Mouse (Mus musculus): ENCODE data around the gene Cgnl1.

The Cgnl1 gene

GRCm38 (mm10) chr9:71766306-71766705, 5.1 kb downstream of the Cgnl1 start:
- no peak for DNase-seq

- DNase-seq: no peak
These were observed 6.9 kb downstream of the Cgnl1 start for GRCm38 (mm10) chr9:71764551-71764950.

- no peak for DNase-seq
These were observed 8.1 kb downstream of the Cgnl1 start for GRCm38 (mm10) chr9:71763273-71763672.

- no peak for DNase-seq
These were observed 9.7 kb downstream of the Cgnl1 start for GRCm38 (mm10) chr9:71761663-71762062.

GRCm38 (mm10) chr9:71760518-71761141, 10.8 kb downstream of the Cgnl1 start:
- DNase-seq: no peak

GRCm38 (mm10) chr9:71759893-71760292, 11.5 kb downstream of the Cgnl1 start:
- DNase-seq: no peak

DNA sequence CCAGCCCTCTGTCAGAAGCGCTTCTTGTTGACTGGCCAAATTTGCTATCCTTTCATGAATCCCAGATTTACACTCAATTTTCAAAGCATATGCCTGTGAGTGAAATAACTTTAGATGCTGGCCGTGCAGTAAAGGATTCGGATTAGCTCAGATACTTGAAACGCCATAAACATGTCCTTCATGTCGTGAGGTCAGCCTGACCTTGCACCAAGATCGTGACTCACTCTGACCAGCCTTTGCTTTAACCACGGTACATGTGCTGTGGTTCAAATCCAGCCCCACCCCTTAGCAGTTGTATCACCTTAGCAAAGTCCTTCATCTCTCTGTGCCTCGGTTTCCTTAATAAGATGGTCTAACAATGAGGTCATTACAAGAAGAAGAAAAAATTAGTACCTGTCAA, 14.0 kb downstream of the Cgnl1 start:
- DNase-seq: no peak

DNA sequence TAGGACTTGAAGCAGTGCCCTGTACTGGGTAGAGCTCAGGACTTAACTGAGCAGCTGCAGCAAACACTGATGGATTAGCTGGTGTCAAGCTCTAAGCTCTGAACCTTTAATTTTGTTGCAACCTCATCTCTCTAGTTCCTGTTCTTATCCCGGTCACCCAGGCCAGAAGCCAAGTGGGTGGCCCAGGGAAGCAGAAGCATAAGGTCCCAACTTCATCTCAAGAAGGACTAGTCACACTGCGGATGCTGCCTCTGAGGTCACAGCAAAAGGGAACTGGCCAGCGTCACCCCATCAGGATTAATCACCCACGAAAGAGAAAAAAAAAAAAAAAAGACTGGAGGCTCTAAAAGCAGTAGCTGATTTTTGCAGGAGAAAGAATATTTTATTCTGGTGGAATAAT, 14.5 kb downstream of the Cgnl1 start:
- DNase-seq: no peak

DNA sequence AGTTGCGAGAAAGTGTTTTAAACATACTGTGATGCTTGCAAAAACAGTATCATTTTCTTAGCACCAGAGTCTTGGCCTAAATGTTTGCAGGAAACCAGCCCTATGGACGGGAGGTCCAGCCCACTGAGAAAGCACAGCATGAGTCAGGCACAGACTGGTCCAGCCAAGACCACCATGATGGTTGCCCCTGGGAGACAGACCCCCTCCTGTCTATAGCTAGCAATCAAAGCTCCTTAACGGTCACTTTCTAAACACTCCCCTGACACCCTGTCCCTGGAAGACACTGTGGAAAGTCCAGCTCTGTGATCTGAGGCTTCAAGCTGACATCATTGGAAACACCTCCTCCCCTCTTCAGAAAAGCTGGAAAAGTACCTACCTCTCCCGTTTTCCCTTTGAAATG, 17.4 kb downstream of the Cgnl1 start:
- DNase-seq: no peak

DNA sequence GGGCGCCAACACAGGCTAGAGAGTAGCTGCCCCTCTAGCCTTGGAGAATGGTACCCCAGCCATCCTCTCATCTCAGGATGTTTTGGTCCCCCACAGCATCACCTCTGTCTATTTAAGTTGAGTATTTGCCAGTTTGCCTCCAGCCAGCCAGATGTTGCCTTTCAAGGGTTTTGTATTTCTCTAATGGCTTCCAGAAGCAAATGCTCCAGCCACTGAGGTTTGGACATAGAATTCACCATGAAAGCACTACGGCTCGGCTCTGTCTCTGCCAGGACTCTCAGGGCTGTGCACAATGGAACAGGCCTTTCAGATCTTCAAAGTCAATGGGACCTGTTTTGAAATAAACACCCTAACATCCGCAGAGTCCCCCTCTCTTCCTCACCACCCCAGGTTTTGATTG, 17.9 kb downstream of the Cgnl1 start:
- DNase-seq: no peak

DNA sequence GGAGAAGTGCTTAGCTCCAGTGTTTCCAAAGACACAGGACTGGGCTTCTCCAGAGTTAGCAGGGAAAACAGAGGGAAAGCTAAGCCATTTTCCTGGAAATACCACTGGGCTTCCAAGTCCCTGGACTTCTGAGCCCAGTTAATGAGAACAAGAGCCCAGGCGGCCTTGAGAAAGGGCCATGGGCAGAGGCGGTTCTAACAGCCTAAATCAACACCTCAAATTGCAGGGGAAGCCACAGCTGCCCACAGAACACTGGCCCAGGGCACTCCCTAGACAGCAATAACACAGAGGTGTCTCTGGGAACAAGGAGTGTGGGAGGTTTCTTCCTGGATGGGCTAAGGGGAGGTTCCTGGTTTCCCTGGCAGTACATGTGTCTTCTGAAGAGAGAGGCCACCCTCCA, 18.3 kb downstream of the Cgnl1 start:
- no peak for DNase-seq

DNA sequence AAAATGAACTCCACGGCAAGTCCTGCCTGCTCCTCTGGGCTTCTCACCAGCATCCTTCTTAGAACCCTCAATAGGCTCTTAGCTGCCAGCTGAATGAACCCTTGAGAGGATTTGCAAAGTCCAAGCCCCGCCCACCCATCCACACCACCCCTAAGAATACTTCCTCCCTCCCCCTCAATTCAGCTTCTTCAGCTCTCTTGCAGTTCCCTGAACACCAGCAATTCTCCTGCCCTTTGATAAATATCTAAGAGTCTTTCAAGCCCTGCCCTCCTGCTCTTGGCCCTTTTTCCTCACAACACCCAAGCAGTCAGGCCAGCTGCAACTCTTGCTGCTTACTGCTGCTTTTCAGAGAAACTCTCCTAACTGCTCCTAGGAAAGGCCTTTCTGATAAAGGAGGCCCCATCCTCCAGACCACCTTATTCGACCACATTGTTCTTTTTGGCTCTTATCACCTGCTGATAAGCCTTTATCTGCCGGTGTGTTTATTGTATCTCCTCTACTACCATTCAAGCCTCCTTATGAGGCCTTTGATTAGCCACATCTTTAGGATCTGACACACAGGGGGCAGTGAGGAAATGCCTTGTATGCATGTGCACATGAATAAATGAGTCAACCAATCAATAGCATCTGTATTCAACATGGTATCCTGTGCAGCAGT, 21.3 kb downstream of the Cgnl1 start:
- DNase-seq: no peak

GRCm38 (mm10) chr9:71746405-71746804, 25.0 kb downstream of the Cgnl1 start:
- DNase-seq: no peak

- DNase-seq: no peak
These were observed 33.1 kb downstream of the Cgnl1 start for GRCm38 (mm10) chr9:71738081-71738930.

DNA sequence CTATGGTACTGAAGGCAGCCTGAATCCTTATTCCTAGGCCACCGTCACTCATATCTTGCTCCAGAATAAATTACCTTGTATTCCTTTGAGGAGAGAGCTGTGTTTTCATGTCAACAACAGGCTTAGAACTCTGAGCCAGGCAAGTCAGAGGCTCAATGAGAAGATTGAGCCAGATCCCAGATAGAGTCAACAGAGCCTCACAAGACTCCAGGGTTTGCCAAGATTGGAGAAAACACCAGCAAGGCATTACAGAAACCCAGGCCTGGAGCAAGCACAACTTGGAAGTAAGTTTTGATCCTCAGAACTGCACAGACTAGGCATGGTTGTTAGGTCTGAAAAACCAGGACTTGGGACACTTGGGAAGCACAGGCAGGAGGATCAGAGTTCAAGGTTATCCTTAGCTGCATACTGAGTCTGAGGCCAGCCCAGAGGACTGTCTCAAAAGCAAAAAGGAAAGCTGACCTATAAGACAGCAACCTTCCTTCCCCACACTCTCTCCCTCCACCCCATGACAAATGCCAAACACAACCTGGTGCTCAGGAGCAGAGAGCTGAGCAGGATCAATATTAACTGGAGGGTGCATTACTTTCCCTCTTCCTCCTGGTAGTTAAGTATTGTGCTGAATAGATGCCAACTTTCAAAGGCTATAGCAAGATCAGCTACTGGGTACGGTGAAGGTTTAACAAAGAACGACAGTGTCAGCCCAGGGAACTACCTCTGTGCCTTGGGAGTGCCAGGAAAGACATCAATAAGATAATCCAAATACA, 34.0 kb downstream of the Cgnl1 start:
- no peak for DNase-seq

DNA sequence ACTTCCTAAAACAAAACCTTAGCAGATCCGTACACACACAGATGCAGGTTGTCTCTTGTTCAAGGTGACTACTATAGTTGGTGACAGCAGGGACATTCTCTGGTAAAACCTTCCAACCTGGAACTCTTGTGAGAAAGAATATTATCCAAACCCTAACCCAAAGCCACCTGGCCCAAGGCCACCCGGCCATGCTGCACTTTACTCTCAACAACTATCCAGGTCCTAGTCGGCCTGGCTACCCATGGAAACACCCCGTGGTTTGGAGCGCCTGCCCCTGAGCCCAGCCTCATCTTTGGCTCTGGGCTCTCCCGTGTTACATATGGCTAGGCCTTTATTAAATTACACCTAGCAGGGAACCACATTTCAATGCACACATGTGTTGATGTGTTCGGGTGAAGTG, 35.5 kb downstream of the Cgnl1 start:
- no peak for DNase-seq

GRCm38 (mm10) chr9:71733559-71733958, 37.8 kb downstream of the Cgnl1 start:
- no peak for DNase-seq

- peak; percentile 95 for DNase-seq
These were observed 42.5 kb downstream of the Cgnl1 start for GRCm38 (mm10) chr9:71728822-71729311.

DNA sequence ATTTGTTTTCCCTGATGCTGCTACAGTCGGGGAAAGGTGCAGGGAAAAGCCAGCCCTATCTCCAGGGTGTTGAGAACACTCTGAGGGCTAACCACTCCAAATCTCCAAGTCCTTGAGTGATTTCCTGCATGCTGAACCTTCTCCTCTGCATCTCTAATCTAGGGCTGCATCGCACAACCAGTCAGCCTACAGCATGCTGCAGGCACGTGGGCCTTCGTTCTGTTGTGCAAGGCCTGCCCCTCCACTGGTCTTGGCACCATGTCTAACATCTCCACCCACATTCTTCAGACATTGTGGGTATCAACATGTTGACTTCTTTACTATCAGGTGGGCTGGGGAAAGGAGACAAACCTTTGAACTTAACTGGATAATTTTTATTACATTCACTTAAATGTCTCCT, 44.2 kb downstream of the Cgnl1 start:
- DNase-seq: no peak

GRCm38 (mm10) chr9:71726121-71726520, 45.3 kb downstream of the Cgnl1 start:
- no peak for DNase-seq

DNA sequence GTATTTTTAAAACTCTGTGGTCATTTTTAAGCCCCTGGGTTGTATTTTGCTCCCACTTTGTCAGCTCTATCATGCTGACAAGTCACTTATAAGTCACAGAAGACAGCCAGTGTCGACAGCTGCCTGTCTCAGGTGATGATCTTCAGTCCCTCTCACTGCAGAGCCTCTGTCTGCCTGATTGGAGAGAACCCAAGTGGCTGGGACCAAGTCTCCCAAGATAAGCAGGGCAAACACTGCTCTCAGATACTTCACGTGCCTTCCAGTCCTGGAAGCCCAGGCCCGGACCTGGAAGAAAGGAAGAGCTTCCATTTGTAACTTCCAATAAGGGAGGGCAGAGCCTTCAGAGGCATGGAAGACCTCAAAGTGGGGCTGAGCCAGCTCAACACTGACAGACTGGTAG, 49.0 kb downstream of the Cgnl1 start:
- no peak for DNase-seq

GRCm38 (mm10) chr9:71716995-71717394, 54.4 kb downstream of the Cgnl1 start:
- no peak for DNase-seq

GRCm38 (mm10) chr9:71710776-71711175, 60.6 kb downstream of the Cgnl1 start:
- DNase-seq: no peak
